In the genomic region with DNA sequence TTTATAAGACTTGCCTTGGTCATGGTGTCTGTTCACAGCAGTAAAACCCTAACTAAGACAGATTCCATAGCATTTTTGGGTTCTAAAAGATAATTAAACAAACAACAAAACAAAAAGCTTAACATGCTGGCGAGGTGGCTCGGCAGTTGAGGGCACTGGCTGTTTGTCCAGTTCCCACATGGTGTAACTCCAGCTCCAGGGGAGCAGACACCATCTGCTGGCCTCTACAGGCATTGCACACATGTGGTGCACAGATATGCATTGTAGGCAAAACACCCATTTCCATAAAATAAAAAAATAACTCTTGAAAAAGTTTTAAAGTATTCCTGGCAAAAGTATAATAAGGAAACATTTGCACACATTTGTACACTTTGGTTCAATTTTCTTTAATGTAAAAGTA, we compare ENCODE assay signal across 15 mouse cellular contexts. TPM values are rescaled to one million over a fixed set of nuclear protein-coding genes. Genes with fewer than 3 reads are reported as not detected.
DNase-seq lines count a peak whose midpoint lies in the region; ATAC-seq and TF ChIP-seq lines count a peak whose summit lies in the region.
"Had no signal": no experiment of that assay in that cellular context is flagged by ENCODE, and none has a peak within 500 bp of the region (broad histone marks: within the 10 kb centered on the region; RNA-seq: fewer than 3 reads in every experiment).

No protein-coding gene starts in this region.

- no peaks in the 10 kb centered on the region for H3K9me3 ChIP-seq in forebrain, postnatal 0 days (ENCODE audit: low read length)
- no peaks in the 10 kb centered on the region for H3K9me3 ChIP-seq in forebrain, embryonic 10.5 days
- H3K9me3 ChIP-seq in liver, postnatal 0 days (ENCODE audit: low read length), result no peaks in the 10 kb centered on the region
- no peaks in the 10 kb centered on the region for H3K9me3 ChIP-seq in liver, embryonic 12.5 days (replicated peaks)
- no peaks in the 10 kb centered on the region for H3K9me3 ChIP-seq in forebrain, embryonic 16.5 days (ENCODE audit: control insufficient read depth, low read length)
- H3K9me3 ChIP-seq: forebrain, embryonic 12.5 days; limb, embryonic 12.5 days; megakaryocyte, embryonic 14.5 days; neural tube, embryonic 12.5 days had no signal

- peaks cover 42% of the 10 kb centered on the region for H3K36me3 ChIP-seq in forebrain, postnatal 0 days (ENCODE audit: insufficient read depth)
- peaks cover 94% of the 10 kb centered on the region for H3K36me3 ChIP-seq in forebrain, embryonic 10.5 days (replicated peaks)
- H3K36me3 ChIP-seq in liver, postnatal 0 days (replicated peaks; ENCODE audit: insufficient read depth, low read length), result peaks cover 23% of the 10 kb centered on the region
- peaks cover 85% of the 10 kb centered on the region for H3K36me3 ChIP-seq in liver, embryonic 12.5 days
- H3K36me3 ChIP-seq in forebrain, embryonic 16.5 days (ENCODE audit: control insufficient read depth, insufficient read depth), result peaks cover 24% of the 10 kb centered on the region

- no peak overlapping the region for H3K9ac ChIP-seq in forebrain, postnatal 0 days
- no peak overlapping the region for H3K9ac ChIP-seq in liver, postnatal 0 days (replicated peaks)
- no peak overlapping the region for H3K9ac ChIP-seq in liver, embryonic 12.5 days
- H3K9ac ChIP-seq in forebrain, embryonic 16.5 days (replicated peaks; ENCODE audit: low read depth, low read length), result no peak overlapping the region
- H3K9ac ChIP-seq: forebrain, embryonic 12.5 days; limb, embryonic 12.5 days; neural tube, embryonic 12.5 days had no signal

- no peak for ATAC-seq in forebrain, postnatal 0 days
- no peak for ATAC-seq in liver, postnatal 0 days
- no peak for ATAC-seq in liver, embryonic 12.5 days
- ATAC-seq in forebrain, embryonic 16.5 days, result no peak
- ATAC-seq: hindbrain, embryonic 16.5 days had no signal

- TF ChIP-seq CTCF in forebrain, postnatal 0 days (IDR thresholded peaks at IDR 0.05; ENCODE audit: low read depth), result peak; percentile 62
- TF ChIP-seq CTCF in liver, postnatal 0 days (IDR thresholded peaks at IDR 0.05; ENCODE audit: low read depth), result peak; percentile 54

- DNase-seq in forebrain, postnatal 0 days, result no peak
- no peak for DNase-seq in forebrain, embryonic 10.5 days (ENCODE audit: extremely low spot score, low spot score)
- no peak for DNase-seq in liver, postnatal 0 days
- DNase-seq in ES-CJ7 (ENCODE audit: low read depth, low spot score), result peak; percentile 57
- peak; percentile 33 for DNase-seq in induced T-regulatory cell, adult 2 months (ENCODE audit: low read depth)
- no peak for DNase-seq in cerebellum, adult 11 months
- DNase-seq: adrenal gland, postnatal 10 days; cerebellum, postnatal 25 days had no signal

- H3K4me2 ChIP-seq in forebrain, postnatal 0 days (ENCODE audit: low read depth), result no peak overlapping the region
- no peak overlapping the region for H3K4me2 ChIP-seq in liver, postnatal 0 days (ENCODE audit: low read depth, low read length)
- no peak overlapping the region for H3K4me2 ChIP-seq in liver, embryonic 12.5 days
- no peak overlapping the region for H3K4me2 ChIP-seq in forebrain, embryonic 16.5 days (ENCODE audit: low read length)
- H3K4me2 ChIP-seq: forebrain, embryonic 12.5 days; limb, embryonic 12.5 days; neural tube, embryonic 12.5 days had no signal

- 64% methylated on average over 2 of the region's 2 CpGs for WGBS in forebrain, postnatal 0 days
- WGBS in forebrain, embryonic 10.5 days, result 81% methylated on average over 2 of the region's 2 CpGs
- 74% methylated on average over 2 of the region's 2 CpGs for WGBS in liver, postnatal 0 days (ENCODE audit: insufficient replicate concordance)
- WGBS in liver, embryonic 12.5 days (ENCODE audit: insufficient replicate concordance), result 72% methylated on average over 2 of the region's 2 CpGs
- WGBS in forebrain, embryonic 16.5 days, result 73% methylated on average over 2 of the region's 2 CpGs

- no peak for TF ChIP-seq EP300 in liver, postnatal 0 days (IDR thresholded peaks at IDR 0.05; ENCODE audit: low read depth)

- H3K27ac ChIP-seq in forebrain, postnatal 0 days (ENCODE audit: low read depth, low read length), result no peak overlapping the region
- no peak overlapping the region for H3K27ac ChIP-seq in forebrain, embryonic 10.5 days
- H3K27ac ChIP-seq in liver, postnatal 0 days (ENCODE audit: low read depth), result no peak overlapping the region
- no peak overlapping the region for H3K27ac ChIP-seq in liver, embryonic 12.5 days
- no peak overlapping the region for H3K27ac ChIP-seq in forebrain, embryonic 16.5 days (ENCODE audit: low read length)
- H3K27ac ChIP-seq: forebrain, embryonic 12.5 days; limb, embryonic 12.5 days; neural tube, embryonic 12.5 days had no signal

- no peak overlapping the region for H3K4me3 ChIP-seq in forebrain, postnatal 0 days (ENCODE audit: low read depth, low read length)
- no peak overlapping the region for H3K4me3 ChIP-seq in forebrain, embryonic 10.5 days
- no peak overlapping the region for H3K4me3 ChIP-seq in liver, postnatal 0 days (ENCODE audit: low read depth, low read length)
- no peak overlapping the region for H3K4me3 ChIP-seq in liver, embryonic 12.5 days
- no peak overlapping the region for H3K4me3 ChIP-seq in forebrain, embryonic 16.5 days (replicated peaks; ENCODE audit: low read length)
- H3K4me3 ChIP-seq: forebrain, embryonic 12.5 days; limb, embryonic 12.5 days; megakaryocyte, embryonic 14.5 days; neural tube, embryonic 12.5 days had no signal

- no peaks in the 10 kb centered on the region for H3K4me1 ChIP-seq in forebrain, postnatal 0 days (ENCODE audit: insufficient read depth)
- H3K4me1 ChIP-seq in forebrain, embryonic 10.5 days, result no peaks in the 10 kb centered on the region
- H3K4me1 ChIP-seq in liver, postnatal 0 days (ENCODE audit: insufficient read depth), result no peaks in the 10 kb centered on the region
- H3K4me1 ChIP-seq in liver, embryonic 12.5 days, result no peaks in the 10 kb centered on the region
- H3K4me1 ChIP-seq in forebrain, embryonic 16.5 days (replicated peaks; ENCODE audit: control insufficient read depth, insufficient read depth, low read length), result no peaks in the 10 kb centered on the region
- H3K4me1 ChIP-seq: forebrain, embryonic 12.5 days; limb, embryonic 12.5 days; megakaryocyte, embryonic 14.5 days; neural tube, embryonic 12.5 days had no signal

- no peaks in the 10 kb centered on the region for H3K27me3 ChIP-seq in forebrain, postnatal 0 days (ENCODE audit: insufficient read depth, low read length)
- no peaks in the 10 kb centered on the region for H3K27me3 ChIP-seq in forebrain, embryonic 10.5 days (ENCODE audit: poor library complexity, severe bottlenecking)
- no peaks in the 10 kb centered on the region for H3K27me3 ChIP-seq in liver, postnatal 0 days (ENCODE audit: insufficient read depth, low read length)
- H3K27me3 ChIP-seq in liver, embryonic 12.5 days (replicated peaks), result no peaks in the 10 kb centered on the region
- H3K27me3 ChIP-seq in forebrain, embryonic 16.5 days (replicated peaks; ENCODE audit: control insufficient read depth, insufficient read depth, low read length), result no peaks in the 10 kb centered on the region
- H3K27me3 ChIP-seq: forebrain, embryonic 12.5 days; limb, embryonic 12.5 days; megakaryocyte, embryonic 14.5 days; neural tube, embryonic 12.5 days had no signal

RNA-seq across cellular contexts. Expression of a gene that starts 7.6 kb away (rescaled TPM):
- total RNA-seq in forebrain, postnatal 0 days (2014; rRNA removed), result 33.7 and 37.5 TPM in 2 replicates
- 49.0 and 54.4 TPM in 2 replicates for polyA plus RNA-seq in forebrain, postnatal 0 days (2015; fragmentation: Nextera tagmentation; extraction: Ambion mirVana)
- polyA plus RNA-seq in forebrain, embryonic 10.5 days (2016; fragmentation: Nextera tagmentation; extraction: Ambion mirVana), result 103 and 104 TPM in 2 replicates
- polyA plus RNA-seq in liver, postnatal 0 days (2015; fragmentation: Nextera tagmentation; extraction: Ambion mirVana), result 15.1 and 18.4 TPM in 2 replicates
- polyA plus RNA-seq in liver, embryonic 12.5 days (2016; fragmentation: Nextera tagmentation; extraction: Ambion mirVana), result 45.0 and 47.6 TPM in 2 replicates
- polyA plus RNA-seq in forebrain, embryonic 16.5 days (2015; fragmentation: Nextera tagmentation; extraction: Ambion mirVana), result 54.2 and 58.2 TPM in 2 replicates

Comparison
In these comparisons a context has a peak if more than half of its experiments do, and no peak if none do; other contexts are left out.
1. DNase-seq: peak in ES-CJ7 (single experiment) and induced T-regulatory cell, adult 2 months (single experiment); none in forebrain, postnatal 0 days (single experiment), forebrain, embryonic 10.5 days (single experiment), liver, postnatal 0 days (single experiment) and cerebellum, adult 11 months (single experiment).